Mouse (Mus musculus) T-helper 2 cell (primary cell): ENCODE measurements at regions not wholly inside any gene's neighbourhood (a gene's known extent, or its start where the extent isn't known, plus 50 kb on each side); places are given as distances from the start of the nearest gene placed in this dataset.
"Not testable (repeated sequence)": the region's sequence is repeated elsewhere in the genome, so short reads cannot be mapped to it uniquely, and the experiment has no call there.

Experiments
- in situ Hi-C: fragments of 300-600 bp; cut with MboI, MseI; formaldehyde crosslinking; loops from one replicate; pipeline ENCODE4 v1.15.1; 2025; ENCODE audit warnings: high pct_unique_total_duplicates

DNA sequence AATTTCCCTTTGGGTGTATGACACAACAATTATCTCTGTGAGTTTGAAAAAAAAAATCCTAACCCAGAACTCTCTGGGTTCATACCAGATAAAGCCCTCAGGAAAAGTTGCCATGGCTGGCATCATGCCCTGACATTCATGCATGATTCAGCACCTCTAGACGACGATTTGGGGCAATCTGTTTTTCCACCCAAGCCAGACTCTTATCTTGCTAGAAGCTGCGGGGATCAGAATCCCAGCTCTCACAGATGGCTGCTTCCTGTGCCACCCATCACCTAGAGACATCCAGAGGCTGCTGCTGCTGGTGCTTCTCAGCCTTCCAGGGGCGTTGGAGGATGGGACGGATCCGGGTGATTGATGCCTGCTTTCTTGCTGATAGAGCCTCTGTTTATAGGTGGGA is 209.2 kb downstream of the Cd47 start:
- in situ Hi-C loops, result no loop called here

DNA sequence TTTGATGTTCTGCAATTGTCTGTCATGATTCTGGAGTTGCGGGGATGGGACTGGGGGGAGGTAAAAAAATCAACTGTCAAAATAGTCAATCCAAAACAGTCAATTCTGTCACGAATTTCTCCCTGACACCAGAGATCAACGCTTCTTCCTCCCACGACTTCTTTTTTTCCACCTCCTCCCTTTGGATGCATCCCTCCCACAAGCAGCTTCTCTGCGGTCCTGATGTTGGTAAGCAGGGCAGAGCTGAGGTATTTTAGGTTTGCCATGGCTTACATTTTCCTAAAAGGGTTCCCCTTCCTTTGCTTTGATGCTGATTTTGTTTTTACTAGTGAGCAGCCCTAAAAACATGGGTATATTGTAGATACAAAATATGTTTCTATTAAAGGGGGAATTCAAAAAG is 209.7 kb downstream of the Cd47 start:
- in situ Hi-C loops, result no loop called here

DNA sequence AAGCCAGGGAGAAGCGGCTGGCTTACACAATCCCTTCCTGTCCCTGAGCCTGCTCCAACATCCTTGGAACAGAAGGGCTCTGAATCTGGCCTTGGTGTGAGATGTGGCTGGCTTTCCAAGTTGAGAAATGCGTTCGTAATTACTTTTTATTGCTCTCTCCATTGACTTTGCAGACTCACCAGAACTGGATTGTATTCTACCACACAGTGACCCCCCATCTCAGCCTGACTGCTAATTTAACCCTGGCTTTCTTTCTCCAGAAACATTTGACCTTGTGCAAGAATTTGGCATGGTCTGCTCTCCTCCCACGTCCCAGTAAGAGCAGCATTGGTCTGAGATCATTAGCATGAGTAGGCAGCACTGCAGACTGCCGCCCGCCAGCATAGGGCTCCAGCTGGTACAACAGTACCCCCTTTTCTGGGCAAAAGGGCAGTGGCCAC is 210.2 kb downstream of the Cd47 start:
- in situ Hi-C loops, result no loop called here

DNA sequence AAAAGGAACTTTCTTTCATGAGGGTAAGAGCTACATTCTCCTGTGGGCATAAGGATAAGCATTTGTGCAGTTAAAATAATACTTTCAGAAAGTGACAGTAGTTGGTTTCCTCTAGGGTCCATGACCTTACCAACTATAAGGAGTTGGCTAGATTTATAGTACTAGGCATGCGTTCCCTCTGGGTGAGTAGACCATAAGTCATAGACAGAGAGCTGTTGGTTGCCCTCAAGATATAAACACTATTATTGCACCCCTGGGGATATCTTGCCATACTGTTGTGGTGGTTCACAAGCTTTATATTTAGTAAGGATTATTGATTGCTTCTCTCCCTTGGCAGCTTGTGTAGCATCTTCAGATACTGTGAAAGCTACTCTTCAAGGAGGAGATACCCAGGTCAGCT is 223.6 kb downstream of the Cd47 start:
- in situ Hi-C loops, result no loop called here

DNA sequence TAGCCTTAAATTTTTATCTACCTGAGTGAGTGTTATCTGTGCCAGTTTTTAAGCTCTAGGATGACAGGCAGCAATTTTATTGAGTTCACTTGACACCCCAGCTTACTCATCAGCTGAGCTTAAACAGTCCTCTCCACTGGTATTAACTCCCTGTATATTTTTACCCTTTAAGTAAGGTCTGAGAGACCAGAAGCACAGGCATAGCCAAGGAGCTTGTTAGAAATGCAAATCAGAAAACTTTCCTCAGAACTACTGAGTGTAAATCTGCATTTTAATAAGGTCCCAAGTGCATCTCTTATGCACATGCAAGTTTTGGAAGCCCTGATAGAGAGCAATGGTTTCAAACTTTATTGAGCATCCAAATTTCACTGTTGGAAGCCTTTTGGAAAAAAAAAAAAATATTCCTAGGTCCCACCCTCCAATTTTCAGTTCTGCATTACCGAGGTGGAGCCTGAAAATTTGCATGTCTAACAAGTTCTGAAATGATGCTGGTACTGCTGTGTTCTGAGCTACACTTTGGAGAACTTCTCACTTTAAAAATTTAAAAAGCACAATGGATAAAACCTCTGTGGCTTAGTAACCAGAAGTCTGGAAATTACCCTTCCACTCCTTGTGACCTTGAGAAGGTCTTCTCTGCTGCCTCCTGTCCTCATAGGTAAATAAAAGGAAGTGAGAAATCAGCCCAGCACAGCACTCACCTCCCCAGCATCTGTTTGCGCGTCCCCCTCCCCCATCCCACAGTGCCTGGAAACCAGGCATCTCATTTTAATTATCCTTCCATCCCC is 226.0 kb downstream of the Cd47 start:
- in situ Hi-C loops, result no loop called here

DNA sequence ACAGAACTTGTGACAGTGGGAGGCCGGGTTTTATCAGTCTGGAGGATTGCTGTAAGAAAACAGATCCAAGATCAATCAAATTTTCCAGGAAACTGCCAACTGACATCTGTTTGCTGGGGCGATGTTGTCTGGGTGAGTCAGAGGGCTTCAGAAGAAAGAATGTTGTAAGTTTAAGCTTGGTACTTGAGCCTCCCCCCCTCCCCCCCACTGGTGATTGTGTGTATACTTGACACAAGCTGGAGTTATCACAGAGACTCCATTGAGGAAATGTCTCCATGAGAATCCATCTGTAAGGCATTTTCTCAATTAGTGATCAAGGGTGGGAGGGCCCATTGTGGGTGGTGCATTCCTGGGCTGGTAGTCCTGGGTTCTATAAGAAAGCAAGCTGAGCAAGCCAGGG is 226.9 kb downstream of the Cd47 start:
- in situ Hi-C loops, result no loop called here

DNA sequence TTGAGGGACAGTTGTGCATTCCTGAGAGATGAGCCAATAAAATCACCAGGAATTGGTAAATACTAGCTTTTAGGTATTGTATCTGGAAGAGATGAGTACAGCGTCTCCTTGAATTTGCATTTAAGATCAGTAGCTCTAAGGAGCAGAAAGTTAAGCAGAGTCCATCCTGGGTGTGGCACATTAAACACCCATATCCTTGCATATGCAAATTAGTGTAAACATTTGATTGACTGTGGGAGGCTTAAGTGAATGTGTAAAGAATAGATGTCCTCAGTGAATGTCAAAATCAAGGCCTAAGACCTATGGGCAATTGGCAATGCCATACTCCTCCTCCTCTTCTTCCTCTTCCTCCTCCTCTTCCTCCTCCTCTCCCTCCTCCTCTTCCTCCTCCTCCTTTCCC is 229.4 kb downstream of the Cd47 start:
- in situ Hi-C loops, result no loop called here

DNA sequence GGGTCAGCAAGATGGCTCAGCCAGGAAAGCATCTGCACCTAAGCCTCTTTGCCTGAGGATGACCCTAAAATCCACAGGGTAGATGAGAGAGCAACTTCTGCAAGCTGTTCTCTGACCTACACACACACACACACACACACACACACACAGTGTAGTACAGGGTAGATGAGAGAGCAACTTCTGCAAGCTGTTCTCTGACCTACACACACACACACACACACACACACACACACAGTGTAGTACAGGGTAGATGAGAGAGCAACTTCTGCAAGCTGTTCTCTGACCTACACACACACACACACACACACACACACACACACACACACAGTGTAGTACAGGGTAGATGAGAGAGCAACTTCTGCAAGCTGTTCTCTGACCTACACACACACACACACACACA is 230.0 kb downstream of the Cd47 start:
- in situ Hi-C loops, result not testable (repeated sequence)

DNA sequence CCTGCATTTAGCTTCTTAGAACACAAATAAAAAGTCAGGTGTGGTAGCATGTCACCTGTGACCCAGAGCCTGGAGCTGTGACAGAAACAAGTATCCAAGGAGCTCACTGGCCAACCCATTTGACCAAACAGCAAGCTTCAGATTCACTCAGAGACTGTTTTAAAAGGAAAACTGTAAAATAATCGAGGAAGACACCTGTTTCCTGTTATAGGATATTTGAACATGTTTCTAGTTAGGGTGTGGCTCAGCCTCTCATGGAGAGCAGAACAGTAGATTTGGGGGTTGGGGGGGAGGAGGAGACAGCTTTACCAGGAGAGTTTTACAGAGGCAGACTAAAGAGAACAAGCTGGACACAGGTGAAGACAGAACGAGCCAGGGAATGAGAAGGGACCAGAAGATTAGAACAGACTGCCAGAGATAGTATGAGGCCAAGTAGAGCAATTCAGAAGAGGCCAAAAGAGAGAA is 230.6 kb downstream of the Cd47 start:
- in situ Hi-C loops, result no loop called here

DNA sequence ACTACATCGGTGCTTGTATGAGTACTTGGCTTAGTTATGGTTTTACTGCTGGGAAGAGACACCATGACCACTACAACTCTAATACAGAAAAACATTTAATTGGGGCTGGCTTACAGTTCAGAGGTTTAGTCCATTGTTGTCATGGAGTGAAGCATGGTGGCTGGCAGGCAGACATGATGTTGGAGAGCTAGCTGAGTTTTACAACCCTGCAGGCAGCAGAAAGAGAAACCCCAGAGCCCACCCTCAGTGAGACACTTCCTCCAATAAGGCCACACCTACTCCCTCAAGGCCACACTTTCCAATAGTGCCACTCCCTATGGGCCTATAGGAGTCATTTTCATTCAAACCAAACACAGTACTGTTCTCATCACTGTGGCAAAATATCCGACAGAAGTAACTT is 232.5 kb downstream of the Cd47 start:
- in situ Hi-C loops, result no loop called here

DNA sequence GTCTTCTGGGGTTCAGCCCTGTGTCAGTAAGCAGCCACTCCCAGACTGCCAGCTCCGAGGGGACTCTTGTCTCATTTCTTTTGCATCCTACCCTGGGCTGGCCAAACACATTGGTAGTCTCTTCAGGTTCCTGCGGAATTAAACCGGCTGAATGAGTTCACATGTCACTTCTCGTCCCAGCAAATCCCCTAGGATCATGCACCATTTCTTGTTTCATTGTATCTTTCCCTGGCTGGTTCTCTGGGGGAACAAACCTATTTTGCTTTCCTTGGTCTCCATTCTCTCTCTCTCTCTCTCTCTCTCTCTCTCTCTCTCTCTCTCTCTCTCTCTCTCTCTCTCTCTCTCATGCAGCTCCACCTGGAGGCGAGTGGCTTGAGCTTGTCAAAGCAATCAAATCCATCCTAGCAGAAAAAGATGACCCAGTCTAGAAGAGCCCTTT is 236.0 kb downstream of the Cd47 start:
- in situ Hi-C loops, result no loop called here

DNA sequence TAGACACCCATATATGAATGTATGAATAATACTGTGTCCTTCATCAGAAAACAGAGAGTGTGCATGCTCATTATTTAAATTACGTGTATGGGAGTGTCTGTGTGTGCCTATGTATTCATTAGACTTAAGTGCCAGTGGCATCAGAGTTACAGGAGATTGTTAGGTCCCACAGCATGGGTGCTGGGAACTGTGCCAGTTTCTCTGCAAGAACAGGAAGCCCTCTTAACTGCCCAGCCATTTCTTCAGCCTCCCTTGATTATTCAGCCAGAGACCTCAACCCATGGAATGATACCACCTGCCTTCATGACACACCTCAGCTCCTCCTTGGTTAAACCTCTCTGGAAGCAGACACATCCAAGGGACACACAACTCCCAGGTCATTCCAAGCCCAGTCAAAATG is 243.8 kb downstream of the Cd47 start:
- in situ Hi-C loops, result loop anchor here (10.0 kb wide), 1 partner anchor 179 kb away; no protein-coding TSS in a partner anchor

DNA sequence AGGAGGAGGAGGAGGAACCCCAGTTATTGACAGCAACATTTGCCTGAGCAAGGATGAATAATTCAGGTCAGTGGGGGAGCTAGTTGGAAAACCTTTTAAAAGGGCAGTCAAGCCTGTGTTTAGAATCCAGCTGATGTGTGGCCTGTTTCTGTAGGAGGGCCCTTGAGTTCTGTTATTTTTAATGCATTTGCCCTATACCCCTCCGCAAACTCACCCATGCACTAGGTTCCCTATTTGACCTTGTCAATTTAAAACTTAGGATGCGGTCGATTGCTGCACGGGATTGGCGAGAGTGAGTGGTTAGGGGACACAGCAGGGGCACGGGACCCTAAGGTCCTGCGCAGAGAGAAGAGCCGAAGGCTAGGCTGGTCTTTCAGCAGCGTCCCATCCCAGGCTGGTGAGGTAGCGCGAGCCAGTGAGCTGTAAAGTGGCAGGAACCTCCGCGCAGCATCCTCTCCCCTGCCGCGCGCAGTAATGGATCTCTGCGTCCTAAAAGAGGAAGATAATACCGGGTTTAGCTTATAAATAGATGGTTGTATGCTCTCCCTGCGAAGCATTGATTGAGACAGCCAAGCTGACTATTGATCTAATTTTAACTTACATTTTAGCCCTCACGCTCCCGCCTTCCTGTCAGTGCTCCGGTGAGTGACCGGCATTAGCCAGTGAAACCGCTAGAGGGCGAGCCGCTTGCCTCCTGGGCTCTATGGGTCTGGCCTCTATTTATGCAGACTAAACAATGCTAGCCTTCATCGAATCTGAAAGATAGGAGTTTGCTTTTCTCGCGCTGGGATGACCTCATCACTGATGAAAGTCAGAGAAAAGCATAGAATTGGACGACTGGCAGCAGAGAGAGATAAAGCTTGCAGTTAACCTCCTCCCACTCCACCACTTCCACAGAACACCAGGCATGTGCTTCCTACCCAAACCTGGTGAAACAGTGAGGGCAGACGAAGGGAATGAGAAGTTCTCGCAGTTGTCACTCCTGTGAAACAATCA is 245.5 kb downstream of the Cd47 start:
- in situ Hi-C loops, result loop anchor here (10.0 kb wide), 1 partner anchor 181 kb away; no protein-coding TSS in a partner anchor

DNA sequence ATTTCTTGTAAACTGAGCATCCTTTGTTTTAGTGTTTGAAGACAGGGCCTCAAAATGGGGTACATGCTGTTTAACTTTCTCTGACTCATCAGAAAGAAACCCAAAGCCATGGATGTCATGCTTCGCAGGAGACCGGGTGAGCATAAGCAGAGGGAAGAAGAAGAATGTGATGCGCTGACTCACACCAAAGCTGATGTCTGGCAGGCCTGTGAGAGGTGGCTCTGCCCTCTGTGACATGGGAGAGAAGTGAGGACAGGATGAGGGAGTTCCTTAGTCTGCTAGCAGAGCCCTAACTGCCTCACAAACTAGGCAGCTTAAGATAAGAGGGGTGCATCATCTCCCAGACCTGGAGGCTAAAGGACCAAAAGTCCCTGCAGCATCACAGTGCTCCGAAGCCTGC is 263.2 kb downstream of the Cd47 start:
- in situ Hi-C loops, result loop anchor here (10.0 kb wide), 1 partner anchor 299 kb away; no protein-coding TSS in a partner anchor

DNA sequence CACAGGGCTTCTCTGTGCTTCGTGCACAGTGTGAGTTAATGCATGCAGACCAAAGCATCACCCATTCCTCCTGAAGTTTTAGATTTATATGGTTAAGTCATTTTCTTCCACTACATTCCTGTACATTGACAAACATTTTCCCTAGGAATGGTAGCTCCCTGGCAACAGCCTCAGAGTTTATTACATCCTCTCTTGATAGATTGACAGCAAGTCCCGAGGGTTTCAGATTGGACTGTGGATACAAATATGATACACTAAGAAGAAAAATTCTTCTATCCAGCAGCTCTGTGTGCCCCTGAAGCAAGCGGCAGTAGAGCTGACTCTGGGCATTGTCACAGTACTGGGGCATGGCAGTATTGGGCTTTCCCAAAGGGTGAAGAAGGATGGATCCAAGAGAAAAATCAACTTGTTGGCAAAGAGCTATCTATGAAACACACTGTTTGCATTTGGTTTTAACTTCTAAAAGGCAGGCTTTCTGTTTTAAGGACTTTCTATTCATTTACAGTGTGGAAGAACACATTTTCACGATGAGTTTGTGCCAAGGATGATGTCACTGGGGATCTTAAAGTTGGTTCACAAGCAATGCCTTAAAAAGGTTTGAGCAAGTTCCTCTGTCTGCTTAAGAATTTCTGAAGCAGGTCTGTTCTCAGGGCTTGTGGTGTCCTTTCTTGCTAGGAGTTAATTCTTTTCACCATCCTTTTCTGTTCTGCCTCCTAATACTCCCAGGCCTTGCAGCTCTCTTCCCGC is 265.2 kb downstream of the Cd47 start:
- in situ Hi-C loops, result loop anchor here (10.0 kb wide), 1 partner anchor 301 kb away; no protein-coding TSS in a partner anchor

DNA sequence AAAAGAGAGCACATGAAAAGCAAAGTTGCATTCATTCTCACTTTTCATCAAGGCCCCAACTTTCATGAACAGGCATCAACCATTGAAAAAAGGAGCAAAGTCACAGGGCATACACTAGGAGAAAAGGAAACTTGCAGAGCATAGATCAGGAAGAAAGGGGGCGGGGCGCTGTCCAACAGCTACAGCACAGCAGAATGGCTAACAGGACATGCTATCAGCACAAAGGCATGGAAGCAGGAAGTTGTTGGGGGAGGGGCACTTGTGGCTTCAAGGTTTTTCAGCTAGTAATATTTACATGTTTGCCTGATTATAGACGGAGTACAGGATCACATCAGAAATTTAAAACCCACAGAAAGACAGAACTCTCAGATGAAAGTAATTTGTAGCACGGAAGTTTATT is 268.7 kb downstream of the Cd47 start:
- in situ Hi-C loops, result loop anchor here (10.0 kb wide), 1 partner anchor 304 kb away; no protein-coding TSS in a partner anchor

DNA sequence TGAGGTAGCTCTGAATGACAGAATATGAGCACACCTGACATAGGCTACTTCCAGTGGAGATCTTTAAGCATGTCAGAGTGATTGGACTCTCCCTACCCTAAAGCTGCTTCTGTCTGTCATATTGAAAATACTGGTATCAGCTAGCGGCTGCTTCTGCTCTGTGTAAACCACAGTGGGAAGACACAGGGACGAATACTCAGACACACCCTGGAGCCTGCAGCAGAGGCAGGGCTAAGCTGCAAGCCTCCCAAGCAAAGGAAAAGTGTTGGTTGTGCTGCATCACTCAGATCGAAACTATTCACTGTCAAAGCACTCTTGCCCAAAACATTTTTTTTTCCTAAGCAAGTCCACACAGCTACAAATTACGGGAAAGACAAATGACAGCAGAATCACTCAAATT is 270.4 kb downstream of the Cd47 start:
- in situ Hi-C loops, result loop anchor here (5.0 kb wide), 1 partner anchor 42 kb away; no protein-coding TSS in a partner anchor

DNA sequence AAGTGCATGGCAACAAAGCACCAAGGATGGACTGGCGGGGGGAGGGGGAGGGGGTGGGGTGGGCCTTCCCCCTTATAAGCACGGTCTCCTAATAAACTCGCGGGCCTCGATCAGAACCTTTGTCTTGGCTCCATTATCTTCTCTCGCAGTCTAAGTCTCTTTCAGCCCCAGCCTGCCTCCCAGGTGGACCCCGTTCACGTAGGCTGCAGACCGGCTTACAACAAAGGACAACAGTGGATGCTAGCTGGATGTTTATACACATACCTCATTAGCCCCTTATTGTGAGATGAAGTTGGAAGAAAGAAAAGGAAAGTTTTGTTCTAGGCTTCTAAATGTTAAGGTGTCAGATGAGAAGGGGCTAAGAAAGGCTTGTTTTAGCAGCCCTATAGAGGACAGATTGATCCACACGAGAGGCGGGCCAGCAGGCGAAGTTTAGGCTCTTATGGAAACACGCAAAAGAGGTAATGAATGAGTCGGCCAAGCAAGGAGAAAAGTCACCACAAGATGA is 272.6 kb downstream of the Cd47 start:
- in situ Hi-C loops, result loop anchor here (5.0 kb wide), 1 partner anchor 39 kb away; no protein-coding TSS in a partner anchor

DNA sequence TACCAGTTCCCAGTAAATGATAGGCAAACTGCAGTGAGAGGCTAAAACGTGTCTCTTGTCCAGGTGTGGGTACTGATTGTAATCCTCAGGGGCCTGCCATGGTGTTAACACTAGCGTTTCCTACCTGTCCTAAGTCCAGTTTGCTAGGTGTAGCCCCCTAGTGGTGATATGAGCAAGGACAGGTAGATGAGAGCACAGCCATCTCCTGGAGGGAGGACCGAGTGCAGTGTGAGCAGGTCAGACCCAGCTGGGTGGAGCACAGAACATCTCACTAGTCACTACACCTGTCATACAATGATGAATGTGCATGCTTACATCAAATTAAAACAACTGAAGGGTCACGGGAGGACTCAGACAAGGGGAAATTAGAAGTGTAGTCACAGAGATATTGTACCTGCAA is 273.6 kb downstream of the Cd47 start:
- in situ Hi-C loops, result loop anchor here (5.0 kb wide), 1 partner anchor 38 kb away; no protein-coding TSS in a partner anchor

DNA sequence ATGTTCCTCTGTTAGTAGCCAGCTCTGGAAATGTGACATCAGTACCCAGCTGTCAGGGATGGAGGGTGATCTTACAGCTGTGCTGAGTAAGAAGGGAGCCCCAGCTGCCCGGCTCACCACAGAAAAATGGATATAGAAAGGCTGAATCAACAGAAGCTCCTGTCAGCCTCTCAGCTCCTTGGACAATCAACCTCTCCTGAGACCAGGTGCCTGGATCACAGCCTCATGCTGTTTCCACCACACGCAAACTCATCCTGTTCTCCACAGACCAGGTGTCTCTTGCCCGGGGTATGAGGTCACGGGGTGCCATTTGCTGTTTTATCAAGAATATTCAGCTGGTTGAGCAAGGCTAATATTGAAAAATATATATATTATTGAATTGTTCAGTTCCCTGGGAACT is 275.3 kb downstream of the Cd47 start:
- in situ Hi-C loops, result no loop called here

DNA sequence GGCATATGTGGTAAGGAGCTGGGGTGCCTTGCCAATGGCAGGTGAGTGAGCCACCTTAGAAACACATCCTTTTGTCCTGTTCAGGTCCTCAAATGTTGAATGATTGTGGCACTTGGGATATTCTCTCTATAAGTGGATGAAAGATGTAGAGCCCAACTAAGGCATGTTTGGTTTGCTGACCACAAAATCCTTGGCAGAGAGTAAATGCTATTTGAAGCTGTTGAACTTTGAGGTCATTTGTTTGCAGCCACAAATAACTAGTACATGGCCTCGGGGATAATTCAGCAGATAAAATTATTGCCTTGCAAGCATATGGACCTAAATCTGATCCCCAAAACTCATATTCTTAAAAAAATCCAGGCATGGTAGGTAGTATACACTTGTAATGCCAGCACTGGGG is 281.2 kb downstream of the Cd47 start:
- in situ Hi-C loops, result no loop called here
